Mouse (Mus musculus): ENCODE data around the gene Cpvl.

Gene Cpvl

GRCm38 (mm10) chr6:53973468-53973867 lies 5.0 kb downstream of the Cpvl start:
- no peak for DNase-seq (ENCODE audit: extremely low read depth, insufficient read length, low spot score)

GRCm38 (mm10) chr6:53972238-53972743 lies 6.2 kb downstream of the Cpvl start:
- no peak for DNase-seq (ENCODE audit: extremely low read depth, insufficient read length, low spot score)

GRCm38 (mm10) chr6:53971729-53972128 lies 6.7 kb downstream of the Cpvl start:
- no peak for DNase-seq (ENCODE audit: extremely low read depth, insufficient read length, low spot score)

GRCm38 (mm10) chr6:53969081-53969480 lies 9.4 kb downstream of the Cpvl start:
- no peak for DNase-seq (ENCODE audit: extremely low read depth, insufficient read length, low spot score)

- no peak for DNase-seq (ENCODE audit: extremely low read depth, insufficient read length, low spot score)
These were observed 9.9 kb downstream of the Cpvl start for GRCm38 (mm10) chr6:53968550-53968949.

GRCm38 (mm10) chr6:53966595-53966994 lies 11.9 kb downstream of the Cpvl start:
- DNase-seq (ENCODE audit: extremely low read depth, insufficient read length, low spot score), result no peak

GRCm38 (mm10) chr6:53965900-53966299 lies 12.6 kb downstream of the Cpvl start:
- DNase-seq (ENCODE audit: extremely low read depth, insufficient read length, low spot score), result no peak

GRCm38 (mm10) chr6:53963906-53964496 lies 14.5 kb downstream of the Cpvl start:
- no peak for DNase-seq (ENCODE audit: extremely low read depth, insufficient read length, low spot score)

GRCm38 (mm10) chr6:53962006-53962405 lies 16.5 kb downstream of the Cpvl start:
- no peak for DNase-seq (ENCODE audit: extremely low read depth, insufficient read length, low spot score)

GRCm38 (mm10) chr6:53959826-53960225 lies 18.6 kb downstream of the Cpvl start:
- DNase-seq (ENCODE audit: extremely low read depth, insufficient read length, low spot score), result no peak

GRCm38 (mm10) chr6:53958321-53958720 lies 20.1 kb downstream of the Cpvl start:
- peak; percentile 45 for DNase-seq (ENCODE audit: extremely low read depth, insufficient read length, low spot score)

- no peak for DNase-seq (ENCODE audit: extremely low read depth, insufficient read length, low spot score)
These were observed 22.0 kb downstream of the Cpvl start for GRCm38 (mm10) chr6:53956513-53956912.

- DNase-seq (ENCODE audit: extremely low read depth, insufficient read length, low spot score), result no peak
These were observed 22.6 kb downstream of the Cpvl start for GRCm38 (mm10) chr6:53955846-53956245.

- no peak for DNase-seq (ENCODE audit: extremely low read depth, insufficient read length, low spot score)
These were observed 23.2 kb downstream of the Cpvl start for GRCm38 (mm10) chr6:53955271-53955670.

GRCm38 (mm10) chr6:53954106-53954505 lies 24.4 kb downstream of the Cpvl start:
- DNase-seq (ENCODE audit: extremely low read depth, insufficient read length, low spot score), result no peak

- DNase-seq (ENCODE audit: extremely low read depth, insufficient read length, low spot score), result no peak
These were observed 25.1 kb downstream of the Cpvl start for GRCm38 (mm10) chr6:53953348-53953747.

- DNase-seq (ENCODE audit: extremely low read depth, insufficient read length, low spot score), result no peak
These were observed 27.1 kb downstream of the Cpvl start for GRCm38 (mm10) chr6:53951421-53951820.

GRCm38 (mm10) chr6:53950876-53951275 lies 27.6 kb downstream of the Cpvl start:
- DNase-seq (ENCODE audit: extremely low read depth, insufficient read length, low spot score), result no peak

GRCm38 (mm10) chr6:53948388-53949035 lies 30.0 kb downstream of the Cpvl start:
- DNase-seq (ENCODE audit: extremely low read depth, insufficient read length, low spot score), result no peak

GRCm38 (mm10) chr6:53944887-53945286 lies 33.6 kb downstream of the Cpvl start:
- no peak for DNase-seq (ENCODE audit: extremely low read depth, insufficient read length, low spot score)

- DNase-seq (ENCODE audit: extremely low read depth, insufficient read length, low spot score), result no peak
These were observed 34.1 kb downstream of the Cpvl start for GRCm38 (mm10) chr6:53944417-53944816.

GRCm38 (mm10) chr6:53942190-53942831 lies 36.2 kb downstream of the Cpvl start:
- DNase-seq (ENCODE audit: extremely low read depth, insufficient read length, low spot score), result no peak
